Mouse (Mus musculus) stomach, postnatal 0 days (tissue): ENCODE measurements around the gene Dctn1. TPM values are rescaled to one million over a fixed set of nuclear protein-coding genes. Genes with fewer than 3 reads are reported as not detected.

Source experiments
- ATAC-seq: fragments of 200-750 bp; cut with Nextera tagmentation; 2 replicates; pipeline ENCODE4 v1.8.0; 2017; ENCODE audit not compliant: low FRiP score, low TSS enrichment
- DNase-seq: peaks from one replicate; pipeline ENCODE4 v3.0.0-alpha.2; 2016; ENCODE audit warnings: low spot score
- H3K27ac ChIP-seq: fragments of 300-500 bp; sonication (generic); replicated peaks from 2 replicates; pipeline ENCODE4 v1.5.1; 2014; ENCODE audit warnings: mild to moderate bottlenecking, control low read depth
- H3K27me3 ChIP-seq: fragments of 300-500 bp; sonication (generic); 2 replicates; pipeline ENCODE4 v1.6.1; 2014; ENCODE audit warnings: low read length; ENCODE audit not compliant: control insufficient read depth, insufficient read depth
- H3K36me3 ChIP-seq: fragments of 300-500 bp; sonication (generic); 2 replicates; pipeline ENCODE4 v1.6.1; 2014; ENCODE audit warnings: low read length, mixed read lengths; ENCODE audit not compliant: control insufficient read depth, insufficient read depth
- H3K4me1 ChIP-seq: fragments of 300-500 bp; sonication (generic); replicated peaks from 2 replicates; pipeline ENCODE4 v1.6.1; 2014; ENCODE audit warnings: antibody characterized with exemption; ENCODE audit not compliant: control insufficient read depth, insufficient read depth
- H3K4me2 ChIP-seq: fragments of 300-500 bp; sonication (generic); replicated peaks from 2 replicates; pipeline ENCODE4 v1.6.1; 2014; ENCODE audit warnings: low read depth, mild to moderate bottlenecking, control low read depth, moderate library complexity
- H3K4me3 ChIP-seq: fragments of 300-500 bp; sonication (generic); 2 replicates; pipeline ENCODE4 v1.5.1; 2014; ENCODE audit warnings: low read depth, low read length, control low read depth
- H3K9ac ChIP-seq: fragments of 300-500 bp; sonication (generic); 2 replicates; pipeline ENCODE4 v1.6.1; 2014; ENCODE audit warnings: mild to moderate bottlenecking, low read length, control low read depth, mixed read lengths
- H3K9me3 ChIP-seq: fragments of 300-500 bp; sonication (generic); 2 replicates; pipeline ENCODE4 v1.6.1; 2016; ENCODE audit warnings: low read length; ENCODE audit not compliant: control insufficient read depth
- CTCF ChIP-seq: IDR thresholded peaks from 2 replicates; pipeline ENCODE4 v1.5.1; 2016; ENCODE audit warnings: antibody characterized with exemption, low read depth, mild to moderate bottlenecking, moderate library complexity
- EP300 ChIP-seq: optimal IDR thresholded peaks from 2 replicates; pipeline ENCODE3; 2016; ENCODE audit warnings: antibody characterized with exemption
- WGBS: fragments of 180-500 bp; shearing (Covaris S2); extraction: QIAGEN DNeasy Blood & Tissue Kit; methylation state at CpG from one replicate; pipeline ENCODE4 v1.1.7; 2014; 5-methylcytosine and 5-hydroxymethylcytosine counted together
- polyA plus RNA-seq: library from polyadenylated mRNA; unstranded; fragments of >200 nt; fragmentation: Nextera tagmentation; extraction: Ambion mirVana; gene quantifications from 2 replicates; pipeline ENCODE4 v1.2.1, GENCODE M21; 2015

Dctn1 gene
- polyA plus RNA-seq, 1 experiment from 2014 or later: 43.5 TPM

- DNase-seq: no peak
- no peak overlapping the region for H3K27ac ChIP-seq
- no peaks in the 10 kb centered on the region for H3K27me3 ChIP-seq
- TF ChIP-seq CTCF (no peak), EP300 (no peak)
- no peak for ATAC-seq
- H3K4me1 ChIP-seq: no peaks in the 10 kb centered on the region
- WGBS: 88% methylated on average over 7 of the region's 7 CpGs
- H3K4me2 ChIP-seq: no peak overlapping the region
- no peak overlapping the region for H3K4me3 ChIP-seq
- no peaks in the 10 kb centered on the region for H3K9me3 ChIP-seq
- H3K9ac ChIP-seq: no peak overlapping the region
- peaks cover 58% of the 10 kb centered on the region for H3K36me3 ChIP-seq
Observed at GRCm38 (mm10) chr6:83193571-83193970, 27.9 kb downstream of the Dctn1 start.

- H3K9ac ChIP-seq: no peak overlapping the region
- no peaks in the 10 kb centered on the region for H3K9me3 ChIP-seq
- TF ChIP-seq EP300 (no peak), CTCF (peak; percentile 53)
- peaks cover 55% of the 10 kb centered on the region for H3K36me3 ChIP-seq
- ATAC-seq (no peak), DNase-seq (peak; percentile 36)
- no peaks in the 10 kb centered on the region for H3K27me3 ChIP-seq
- H3K4me1 ChIP-seq: no peaks in the 10 kb centered on the region
- 58% methylated on average over 15 of the region's 15 CpGs for WGBS
- no peak overlapping the region for H3K4me2 ChIP-seq
- H3K4me3 ChIP-seq: no peak overlapping the region
- no peak overlapping the region for H3K27ac ChIP-seq
Observed at GRCm38 (mm10) chr6:83197345-83198004, 31.8 kb downstream of the Dctn1 start.

GRCm38 (mm10) chr6:83203320-83203719, 37.6 kb downstream of the Dctn1 start:
- TF ChIP-seq CTCF (no peak), EP300 (no peak)
- H3K27me3 ChIP-seq: no peaks in the 10 kb centered on the region
- WGBS: 82% methylated on average over 4 of the region's 4 CpGs

GRCm38 (mm10) chr6:83205851-83206250, 40.1 kb downstream of the Dctn1 start:
- Histone ChIP-seq H3K4me2 (no peak overlapping the region), H3K4me1 (no peaks in the 10 kb centered on the region), H3K4me3 (no peak overlapping the region), H3K9ac (no peak overlapping the region), H3K36me3 (no peaks in the 10 kb centered on the region), H3K9me3 (no peaks in the 10 kb centered on the region), H3K27ac (no peak overlapping the region), H3K27me3 (no peaks in the 10 kb centered on the region)
- no peak for DNase-seq
- 80% methylated on average over 3 of the region's 3 CpGs for WGBS
- TF ChIP-seq CTCF: no peak
- TF ChIP-seq EP300: no peak
- no peak for ATAC-seq

More at GRCm38 (mm10) chr6:83203320-83203719, 37.6 kb downstream of the Dctn1 start:
- Histone ChIP-seq H3K36me3 (peaks cover 15% of the 10 kb centered on the region), H3K4me3 (no peak overlapping the region), H3K27ac (no peak overlapping the region), H3K9me3 (no peaks in the 10 kb centered on the region), H3K4me2 (no peak overlapping the region), H3K4me1 (no peaks in the 10 kb centered on the region), H3K9ac (no peak overlapping the region)
- ATAC-seq: no peak
- no peak for DNase-seq

DNA sequence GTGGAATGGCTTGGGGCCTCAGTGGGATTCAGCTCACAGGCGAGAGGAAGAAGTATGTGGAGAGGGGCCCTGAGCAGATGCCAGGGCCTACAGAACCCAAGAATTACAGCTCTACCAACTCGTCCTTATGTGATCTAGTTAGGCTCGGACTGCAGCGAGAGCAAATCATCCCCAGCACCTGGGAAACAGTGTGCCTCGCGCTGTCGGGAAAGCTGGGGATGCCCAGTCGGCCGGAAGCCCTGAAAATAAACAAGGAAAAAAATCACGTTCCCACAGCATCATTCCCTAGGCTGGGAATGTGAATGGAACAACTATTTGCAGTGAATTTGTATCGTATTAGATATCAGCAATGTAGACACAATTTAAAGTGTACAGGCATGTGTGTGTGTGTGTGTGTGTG, 40.6 kb downstream of the Dctn1 start:
- no peak for DNase-seq
- WGBS: 52% methylated on average over 11 of the region's 11 CpGs
- H3K4me2 ChIP-seq: no peak overlapping the region
- H3K4me3 ChIP-seq: no peak overlapping the region
- H3K9me3 ChIP-seq: no peaks in the 10 kb centered on the region
- no peaks in the 10 kb centered on the region for H3K36me3 ChIP-seq
- no peaks in the 10 kb centered on the region for H3K4me1 ChIP-seq
- H3K27me3 ChIP-seq: no peaks in the 10 kb centered on the region
- no peak overlapping the region for H3K27ac ChIP-seq
- ATAC-seq: no peak
- TF ChIP-seq EP300 (no peak), CTCF (no peak)
- no peak overlapping the region for H3K9ac ChIP-seq

DNA sequence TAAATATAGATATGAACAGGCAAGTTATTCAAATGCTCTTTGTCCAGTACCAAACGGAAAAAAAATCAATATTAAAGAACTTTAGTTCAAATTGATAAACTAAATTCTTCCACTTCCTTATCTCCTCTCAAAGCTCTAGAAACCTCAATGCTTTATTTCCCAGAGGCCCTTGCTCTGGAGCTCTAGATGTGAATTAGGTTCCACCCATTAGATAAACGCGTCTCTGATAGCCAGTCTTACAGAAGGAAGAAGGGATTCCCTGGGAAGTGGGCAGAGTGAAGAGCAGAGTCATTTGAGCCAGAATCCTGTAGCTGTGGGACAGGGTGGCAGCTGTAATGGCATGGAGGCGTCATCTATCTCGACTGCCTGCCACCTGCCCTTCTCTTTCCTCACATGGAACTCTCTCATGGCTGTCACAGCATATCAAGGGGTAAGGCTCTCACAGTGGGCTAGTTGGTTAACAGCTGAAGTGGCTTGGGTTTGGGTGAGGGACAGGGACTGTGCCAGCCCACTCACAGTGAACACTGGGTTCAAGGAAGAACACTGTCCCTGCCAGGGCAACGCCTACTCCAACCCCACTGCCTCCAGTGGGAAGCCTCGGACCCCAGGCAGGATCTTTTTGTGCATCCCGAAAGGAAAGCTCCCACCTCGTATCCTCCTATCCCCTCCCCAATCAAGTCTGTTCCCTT, 41.8 kb downstream of the Dctn1 start:
- Histone ChIP-seq H3K4me2 (no peak overlapping the region), H3K27me3 (no peaks in the 10 kb centered on the region), H3K9ac (no peak overlapping the region), H3K36me3 (no peaks in the 10 kb centered on the region), H3K27ac (no peak overlapping the region), H3K4me1 (no peaks in the 10 kb centered on the region), H3K9me3 (no peaks in the 10 kb centered on the region), H3K4me3 (no peak overlapping the region)
- WGBS: 63% methylated on average over 9 of the region's 9 CpGs
- 0 out of 2 replicates have a peak, but pooled peaks have one; percentile 6 for ATAC-seq
- TF ChIP-seq EP300 (no peak), CTCF (no peak)
- no peak for DNase-seq
